In the genomic region with DNA sequence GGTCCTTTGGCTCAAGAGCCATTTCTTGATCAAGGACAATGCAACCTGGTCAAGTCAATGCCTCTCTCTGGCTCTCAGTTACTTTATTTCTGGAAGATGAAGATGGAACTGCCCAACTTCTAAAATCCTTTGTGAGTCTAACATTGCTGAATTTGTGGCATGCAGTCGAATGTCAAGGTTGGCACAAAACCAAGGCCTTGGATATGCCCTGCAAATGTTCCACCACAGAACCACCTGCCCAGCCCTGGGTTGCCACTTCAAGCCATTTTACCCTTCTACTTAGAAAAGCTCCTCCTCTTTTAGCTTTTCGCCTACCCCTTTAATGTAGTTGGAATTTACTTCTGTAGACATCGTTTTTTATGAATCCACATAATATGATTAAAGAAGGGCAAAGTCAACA, we compare ENCODE assay signal across 27 mouse cellular contexts.
DNase-seq lines count a peak whose midpoint lies in the region; ATAC-seq and TF ChIP-seq lines count a peak whose summit lies in the region.
"Had no signal": no experiment of that assay in that cellular context is flagged by ENCODE, and none has a peak within 500 bp of the region (broad histone marks: within the 10 kb centered on the region; RNA-seq: fewer than 3 reads in every experiment).

No protein-coding gene starts in this region.

- no peaks in the 10 kb centered on the region for H3K27me3 ChIP-seq in cerebellum, adult 2 months (ENCODE audit: control insufficient read depth, insufficient read depth, low read length)
- no peaks in the 10 kb centered on the region for H3K27me3 ChIP-seq in liver, embryonic 12.5 days (replicated peaks)
- H3K27me3 ChIP-seq in heart, embryonic 11.5 days (ENCODE audit: control insufficient read depth, insufficient read depth, low read length) = no peaks in the 10 kb centered on the region
- H3K27me3 ChIP-seq: heart, embryonic 13.5 days; limb, embryonic 12.5 days had no signal

- H3K4me1 ChIP-seq in cerebellum, adult 2 months (ENCODE audit: control insufficient read depth, insufficient read depth, low read length) = peaks cover 6% of the 10 kb centered on the region; the same call in 1 of the 2 replicates
- no peaks in the 10 kb centered on the region for H3K4me1 ChIP-seq in liver, embryonic 12.5 days
- H3K4me1 ChIP-seq in heart, embryonic 11.5 days (ENCODE audit: control insufficient read depth, insufficient read depth, low read length) = no peaks in the 10 kb centered on the region
- H3K4me1 ChIP-seq: hindbrain, embryonic 10.5 days; limb, embryonic 12.5 days had no signal

- H3K4me2 ChIP-seq in liver, embryonic 12.5 days = no peak overlapping the region
- no peak overlapping the region for H3K4me2 ChIP-seq in heart, embryonic 11.5 days
- H3K4me2 ChIP-seq: heart, embryonic 13.5 days; limb, embryonic 12.5 days; midbrain, embryonic 11.5 days had no signal

- TF ChIP-seq CTCF in cerebellum, adult 2 months (IDR thresholded peaks at IDR 0.05; ENCODE audit: borderline replicate concordance, insufficient read depth, low read depth, low read length) = no peak

- no peak overlapping the region for H3K27ac ChIP-seq in cerebellum, adult 2 months (ENCODE audit: insufficient read depth, low read length)
- no peak overlapping the region for H3K27ac ChIP-seq in liver, embryonic 12.5 days
- H3K27ac ChIP-seq in heart, embryonic 11.5 days (ENCODE audit: low read depth, low read length) = no peak overlapping the region
- H3K27ac ChIP-seq: heart, adult 2 months; heart, embryonic 13.5 days; hindbrain, embryonic 10.5 days; layer of hippocampus, adult 2 months; left cerebral cortex, adult 2 months; limb, embryonic 12.5 days had no signal

- DNase-seq in adrenal gland, adult (ENCODE audit: inconsistent age in 2 of 2, low spot score in 1 of 2) = peak; percentile 8 to 39
- no peak for DNase-seq in adrenal gland, postnatal 4 days (ENCODE audit: low spot score in 2 of 2)
- DNase-seq in adrenal gland, postnatal 36 days = peak; percentile 2 to 11
- peak; percentile 29 to 57 for DNase-seq in cerebellum, adult 2 months
- peak; percentile 33 to 45 for DNase-seq in cerebellum, postnatal 14 days
- DNase-seq: heart, adult 2 months; heart, postnatal 10 days; kidney, adult 18-20 months; kidney, postnatal 36 days; lung, postnatal 36 days; right cerebral cortex, adult 18-20 months; spleen, adult 18-20 months; thymus, postnatal 14 days had no signal

- no peaks in the 10 kb centered on the region for H3K36me3 ChIP-seq in liver, embryonic 12.5 days
- H3K36me3 ChIP-seq in heart, embryonic 11.5 days (ENCODE audit: control insufficient read depth, insufficient read depth, low read length) = no peaks in the 10 kb centered on the region
- H3K36me3 ChIP-seq: G1E; heart, embryonic 13.5 days; hindbrain, embryonic 10.5 days; limb, embryonic 12.5 days had no signal

- H3K9ac ChIP-seq in liver, embryonic 12.5 days = no peak overlapping the region
- H3K9ac ChIP-seq in heart, embryonic 11.5 days (ENCODE audit: low read depth, low read length) = no peak overlapping the region
- H3K9ac ChIP-seq: heart, embryonic 13.5 days; limb, embryonic 12.5 days had no signal

- no peak for TF ChIP-seq POLR2A in cerebellum, adult 2 months (IDR thresholded peaks at IDR 0.05; ENCODE audit: borderline replicate concordance, insufficient read depth, low read length)

- no peaks in the 10 kb centered on the region for H3K9me3 ChIP-seq in liver, embryonic 12.5 days (replicated peaks)
- no peaks in the 10 kb centered on the region for H3K9me3 ChIP-seq in heart, embryonic 11.5 days (replicated peaks; ENCODE audit: control insufficient read depth, low read length)
- H3K9me3 ChIP-seq: G1E; heart, embryonic 13.5 days; hindbrain, embryonic 10.5 days; limb, embryonic 12.5 days had no signal

- no peak for ATAC-seq in liver, embryonic 12.5 days
- ATAC-seq in heart, embryonic 11.5 days (replicated peaks; ENCODE audit: insufficient number of reproducible peaks, low FRiP score, low TSS enrichment) = no peak
- ATAC-seq: forebrain, embryonic 16.5 days; hindbrain, embryonic 16.5 days; midbrain, embryonic 16.5 days; Patski had no signal

- 64% methylated on average over 3 of the region's 3 CpGs for WGBS in cerebellum, adult 2 months
- 57% methylated on average over 3 of the region's 3 CpGs for WGBS in liver, embryonic 12.5 days (ENCODE audit: insufficient replicate concordance)
- 83% methylated on average over 3 of the region's 3 CpGs for WGBS in heart, embryonic 11.5 days (ENCODE audit: insufficient replicate concordance)

- no peak overlapping the region for H3K4me3 ChIP-seq in cerebellum, adult 2 months (replicated peaks; ENCODE audit: insufficient read depth, low read depth, low read length)
- H3K4me3 ChIP-seq in liver, embryonic 12.5 days = no peak overlapping the region
- H3K4me3 ChIP-seq in heart, embryonic 11.5 days (ENCODE audit: low read depth, low read length) = no peak overlapping the region
- H3K4me3 ChIP-seq: erythroblast, embryonic 14.5 days; heart, adult 2 months; heart, embryonic 13.5 days; hindbrain, embryonic 10.5 days; layer of hippocampus, adult 2 months; left cerebral cortex, adult 2 months; limb, embryonic 12.5 days had no signal

Comparison
In these comparisons a context has a peak if more than half of its experiments do, and no peak if none do; other contexts are left out.
1. DNase-seq: peak in adrenal gland, adult (2 of 2), adrenal gland, postnatal 36 days (2 of 2), cerebellum, adult 2 months (2 of 2) and cerebellum, postnatal 14 days (2 of 2); none in adrenal gland, postnatal 4 days (0 of 2).